Mouse (Mus musculus) G1E (cell line): ENCODE results near the gene Lrrc75b. TPM values are rescaled to one million over a fixed set of nuclear protein-coding genes. Genes with fewer than 3 reads are reported as not detected.
"Not testable (repeated sequence)": the region's sequence is repeated elsewhere in the genome, so short reads cannot be mapped to it uniquely, and the experiment has no call there.

Experiments used
- ATAC-seq: 2 replicates; pipeline ENCODE4 v1.8.0; 2016; ENCODE audit warnings: mild to moderate bottlenecking; ENCODE audit not compliant: insufficient number of reproducible peaks, poor library complexity, low FRiP score, severe bottlenecking; ENCODE audit errors: extremely low read depth
- DNase-seq: peaks from one replicate; pipeline ENCODE4 v3.0.0; 2012; ENCODE audit warnings: low spot score
- H3K27me3 ChIP-seq: 2 replicates; pipeline ENCODE4 v1.6.1; 2012; ENCODE audit warnings: mild to moderate bottlenecking, low read length, inconsistent platforms; ENCODE audit not compliant: insufficient read depth
- H3K36me3 ChIP-seq: replicated peaks from 2 replicates; pipeline ENCODE3; 2012; ENCODE audit warnings: mild to moderate bottlenecking, inconsistent platforms
- H3K4me1 ChIP-seq: 2 replicates; pipeline ENCODE4 v1.6.1; 2012; ENCODE audit warnings: low read depth, low read length, inconsistent platforms, mixed read lengths; ENCODE audit not compliant: insufficient read depth
- H3K4me3 ChIP-seq: 2 replicates; pipeline ENCODE4 v1.5.1; 2012; ENCODE audit warnings: low read depth, mild to moderate bottlenecking, inconsistent platforms, low read length, moderate library complexity, mixed read lengths
- H3K9me3 ChIP-seq: replicated peaks from 2 replicates; pipeline ENCODE4 v1.6.1; 2012; ENCODE audit warnings: inconsistent platforms
- CTCF ChIP-seq: IDR thresholded peaks from 2 replicates; pipeline ENCODE4 v1.5.1; 2012; ENCODE audit warnings: low read depth, low read length, inconsistent platforms, mixed read lengths
- GATA1 ChIP-seq: IDR thresholded peaks from 2 replicates; pipeline ENCODE4 v1.6.1; 2012; ENCODE audit warnings: borderline replicate concordance, low read length, inconsistent platforms, mixed read lengths
- GATA2 ChIP-seq: IDR thresholded peaks from 2 replicates; pipeline ENCODE4 v1.6.1; 2012; ENCODE audit warnings: low read depth, low read length, inconsistent platforms, borderline replicate concordance
- POLR2AphosphoS5 ChIP-seq: IDR thresholded peaks from 2 replicates; pipeline ENCODE4 v1.6.1; 2012; ENCODE audit warnings: low read depth, low read length, inconsistent platforms; ENCODE audit not compliant: insufficient replicate concordance
- TAL1 ChIP-seq: conservative IDR thresholded peaks from 2 replicates; pipeline ENCODE4 v1.6.1; 2012; ENCODE audit warnings: low read depth, low read length, inconsistent platforms, mixed read lengths
- polyA plus RNA-seq: library from polyadenylated mRNA; stranded (reverse); fragments of >175 nt; gene quantifications from 2 replicates; pipeline ENCODE4 v1.2.3, GENCODE M21; 2012
- total RNA-seq, 2 experiments: library from RNA; stranded (forward) in 1 of 2; stranded (reverse) in 1 of 2; fragments of 200-1000 nt in 1 of 2; fragments of >200 nt in 1 of 2; fragmentation: Nextera tagmentation in 1 of 2; gene quantifications; 2 replicates each; pipeline ENCODE4 v1.2.3; 2014 to 2017

Gene Lrrc75b
- total and polyA plus RNA-seq, 3 experiments: 0.05 TPM; not detected in 2

DNA sequence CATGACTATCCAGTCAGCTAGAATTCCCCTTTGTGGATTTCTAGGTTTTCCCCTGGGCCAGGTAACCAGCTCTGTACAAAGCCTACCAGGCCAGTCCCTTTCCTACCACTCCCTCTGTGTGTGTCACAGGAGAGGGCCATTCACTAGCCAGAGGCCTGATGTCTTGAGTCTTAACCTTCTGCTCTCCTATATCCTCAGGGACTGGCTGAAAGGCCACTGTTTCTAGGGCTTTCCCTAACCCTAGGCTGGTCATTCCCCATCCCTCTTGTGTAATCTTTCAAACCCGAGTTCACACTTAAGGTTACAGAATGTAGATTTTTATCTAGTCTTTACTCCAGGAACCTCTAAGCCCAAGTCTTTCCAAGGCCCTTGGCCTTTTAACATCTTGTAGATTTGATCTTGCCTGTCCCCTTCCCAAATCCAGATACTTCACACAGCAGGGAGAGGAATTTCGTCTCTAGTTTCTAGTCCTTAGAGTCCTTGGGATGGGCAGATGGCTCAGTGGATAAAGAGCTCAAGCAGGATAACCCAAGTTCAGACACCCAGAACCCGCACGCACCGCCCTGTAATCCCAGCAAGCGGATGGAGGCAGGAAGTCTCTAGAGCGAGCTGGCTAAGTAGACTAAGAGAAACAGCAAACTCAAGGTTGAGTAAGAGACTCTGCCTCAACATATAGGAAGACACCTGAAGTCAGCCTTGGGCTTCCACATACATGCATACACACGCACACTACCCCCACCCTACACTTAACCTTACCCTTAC, 46.6 kb downstream of the Lrrc75b start:
- Histone ChIP-seq H3K27me3 (no peaks in the 10 kb centered on the region), H3K36me3 (peaks cover 53% of the 10 kb centered on the region), H3K4me1 (peaks cover 57% of the 10 kb centered on the region), H3K4me3 (peak overlapping the region; percentile 56; the same call in 1 of the 2 replicates), H3K9me3 (no peaks in the 10 kb centered on the region)
- TF ChIP-seq POLR2AphosphoS5: no peak
- DNase-seq: no peak
- no peak for ATAC-seq

DNA sequence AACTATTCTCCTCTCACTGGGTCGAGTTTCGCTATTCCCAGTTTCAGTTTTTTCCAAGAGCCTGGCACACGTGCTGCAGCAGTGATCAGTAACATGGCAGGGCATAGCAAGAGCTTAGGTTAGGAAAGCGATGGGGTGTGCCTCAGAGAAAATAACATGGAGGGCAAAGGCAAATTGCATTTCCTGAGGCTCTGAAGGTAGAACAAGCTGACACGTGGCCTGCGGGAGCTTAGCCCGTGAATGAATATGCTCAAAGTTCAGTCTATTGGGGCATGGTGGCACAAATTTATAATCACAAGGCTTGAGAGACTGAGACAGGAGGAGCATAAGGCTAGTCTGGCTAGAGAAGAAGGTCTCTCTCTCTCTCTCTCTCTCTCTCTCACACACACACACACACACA, 47.3 kb downstream of the Lrrc75b start:
- Histone ChIP-seq H3K36me3 (peaks cover 60% of the 10 kb centered on the region), H3K4me3 (no peak overlapping the region), H3K9me3 (no peaks in the 10 kb centered on the region), H3K4me1 (peaks cover 57% of the 10 kb centered on the region), H3K27me3 (no peaks in the 10 kb centered on the region)
- TF ChIP-seq CTCF: no peak
- TF ChIP-seq TAL1: no peak
- no peak for TF ChIP-seq GATA1
- no peak for TF ChIP-seq POLR2AphosphoS5
- no peak for TF ChIP-seq GATA2
- DNase-seq (no peak), ATAC-seq (no peak)

DNA sequence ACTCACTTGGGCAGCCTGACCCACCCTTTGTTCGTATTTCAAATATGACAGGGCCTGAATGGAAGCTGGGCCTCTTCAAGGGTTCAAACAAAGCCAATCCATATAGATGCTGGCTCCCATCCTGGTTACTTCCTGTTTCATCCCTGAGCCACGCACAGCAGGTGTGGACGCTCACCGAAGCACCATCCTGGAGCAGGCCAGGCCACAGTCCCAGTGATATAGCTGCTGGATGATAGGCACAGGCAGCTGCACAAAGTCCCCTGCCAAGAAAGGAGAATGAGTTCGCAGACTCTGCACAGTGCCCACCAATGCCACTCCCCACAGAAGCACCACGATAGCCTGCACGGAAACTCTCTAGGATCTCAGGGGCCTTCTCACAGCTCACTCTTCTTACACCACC, 48.2 kb downstream of the Lrrc75b start:
- no peaks in the 10 kb centered on the region for H3K27me3 ChIP-seq
- H3K4me1 ChIP-seq: peaks cover 57% of the 10 kb centered on the region
- H3K36me3 ChIP-seq: peaks cover 69% of the 10 kb centered on the region
- no peak for TF ChIP-seq POLR2AphosphoS5
- TF ChIP-seq GATA1: no peak
- TF ChIP-seq TAL1: no peak
- TF ChIP-seq CTCF: no peak
- TF ChIP-seq GATA2: no peak
- DNase-seq (no peak), ATAC-seq (no peak)
- no peaks in the 10 kb centered on the region for H3K9me3 ChIP-seq
- H3K4me3 ChIP-seq: no peak overlapping the region

DNA sequence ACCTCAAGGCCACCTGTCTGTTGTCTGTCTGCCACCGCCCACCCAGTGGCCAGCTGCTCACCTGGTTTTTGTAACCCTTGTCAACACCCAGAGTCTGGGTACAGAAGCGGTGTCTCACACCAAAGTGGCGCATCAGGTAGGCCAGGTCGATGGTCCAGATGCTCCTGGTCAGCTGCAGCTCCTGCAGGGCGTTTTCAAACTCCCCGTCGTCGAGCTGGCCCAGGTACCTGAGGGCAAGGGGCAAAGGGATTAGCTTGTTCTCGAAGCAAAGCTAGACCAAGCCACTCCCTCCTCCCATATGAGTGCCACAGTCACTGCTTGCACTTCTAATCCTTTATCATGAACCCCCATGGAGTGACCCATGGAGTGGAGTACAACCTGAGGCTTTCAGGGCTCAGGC, 49.1 kb downstream of the Lrrc75b start:
- DNase-seq: no peak
- H3K36me3 ChIP-seq: peaks cover 76% of the 10 kb centered on the region
- no peak for ATAC-seq
- TF ChIP-seq CTCF (no peak), POLR2AphosphoS5 (no peak), TAL1 (no peak), GATA1 (no peak), GATA2 (no peak)
- H3K4me3 ChIP-seq: no peak overlapping the region
- no peaks in the 10 kb centered on the region for H3K27me3 ChIP-seq
- H3K4me1 ChIP-seq: peaks cover 49% of the 10 kb centered on the region
- no peaks in the 10 kb centered on the region for H3K9me3 ChIP-seq

DNA sequence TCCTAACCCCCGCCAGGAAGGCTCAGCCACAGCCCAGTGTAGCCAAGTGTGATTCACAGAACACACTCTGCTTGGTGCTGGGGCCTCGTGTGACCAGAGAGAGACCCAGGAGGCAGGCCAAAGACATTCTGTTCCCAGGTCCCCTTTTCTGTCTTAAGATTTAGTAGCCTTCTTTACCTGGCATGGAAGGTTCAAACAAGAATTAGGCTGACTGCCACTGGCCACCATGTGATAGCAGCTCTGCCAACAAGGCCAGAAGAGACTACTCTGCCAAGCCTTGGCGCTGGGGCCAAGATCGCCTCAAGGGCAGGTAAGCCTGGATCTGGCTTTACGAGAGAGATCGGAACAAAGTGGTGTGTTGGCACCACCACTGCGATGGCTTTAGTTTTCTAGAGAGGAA, 49.7 kb downstream of the Lrrc75b start:
- no peak for TF ChIP-seq GATA2
- TF ChIP-seq CTCF: no peak
- no peak for TF ChIP-seq TAL1
- TF ChIP-seq GATA1: no peak
- no peak for TF ChIP-seq POLR2AphosphoS5
- H3K27me3 ChIP-seq: no peaks in the 10 kb centered on the region
- no peak overlapping the region for H3K4me3 ChIP-seq
- H3K4me1 ChIP-seq: peaks cover 43% of the 10 kb centered on the region
- no peak for DNase-seq
- H3K9me3 ChIP-seq: no peaks in the 10 kb centered on the region
- no peak for ATAC-seq
- H3K36me3 ChIP-seq: peaks cover 76% of the 10 kb centered on the region

DNA sequence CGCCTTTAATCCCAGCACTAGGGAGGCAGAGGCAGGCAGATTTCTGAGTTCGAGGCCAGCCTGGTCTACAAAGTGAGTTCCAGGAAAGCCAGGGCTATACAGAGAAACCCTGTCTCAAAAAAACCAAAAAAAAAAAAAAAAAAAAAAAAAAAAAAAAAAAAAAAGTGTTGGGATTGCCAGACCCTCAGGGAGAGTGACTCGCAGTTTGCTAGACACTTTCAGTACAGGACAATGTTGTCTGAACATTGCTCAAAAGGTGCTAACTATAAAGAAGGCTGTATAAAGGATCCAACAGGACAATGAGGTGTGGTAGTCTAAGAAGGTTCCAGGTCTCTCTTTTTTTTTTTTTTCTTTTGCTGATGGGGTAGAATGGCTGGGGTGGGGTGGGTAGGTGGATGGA, 54.2 kb downstream of the Lrrc75b start:
- H3K4me1 ChIP-seq: peaks cover 11% of the 10 kb centered on the region
- not testable (repeated sequence) for H3K4me3 ChIP-seq, H3K9me3 ChIP-seq, H3K27me3 ChIP-seq, DNase-seq, ATAC-seq
- H3K36me3 ChIP-seq: peaks cover 64% of the 10 kb centered on the region

DNA sequence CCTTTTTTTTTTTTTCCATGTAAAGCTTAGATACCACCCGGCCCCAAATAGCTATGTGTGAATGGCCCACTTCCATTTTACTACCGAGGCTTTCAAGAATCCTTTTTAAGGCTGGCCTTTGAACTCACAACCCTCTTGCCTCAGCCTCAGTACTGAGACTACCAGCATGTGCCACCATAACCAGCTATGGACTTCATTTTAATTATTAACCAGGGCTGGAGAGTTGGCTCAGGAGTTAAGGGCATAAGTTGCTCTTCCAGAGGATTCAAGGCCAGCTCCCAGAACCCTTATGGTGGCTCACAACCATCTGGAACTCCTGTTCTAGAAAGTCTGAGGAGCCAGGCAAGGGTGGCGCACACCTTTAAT, 55.0 kb downstream of the Lrrc75b start:
- no peaks in the 10 kb centered on the region for H3K9me3 ChIP-seq
- H3K36me3 ChIP-seq: peaks cover 56% of the 10 kb centered on the region
- TF ChIP-seq TAL1 (no peak), CTCF (no peak), GATA2 (no peak), GATA1 (no peak), POLR2AphosphoS5 (no peak)
- no peak overlapping the region for H3K4me3 ChIP-seq
- DNase-seq: no peak
- peaks cover 11% of the 10 kb centered on the region; the same call in 1 of the 2 replicates for H3K4me1 ChIP-seq
- no peak for ATAC-seq
- H3K27me3 ChIP-seq: no peaks in the 10 kb centered on the region
